Mouse (Mus musculus) thymus, adult 18-20 months (tissue): Measurements from ENCODE around the gene Rassf10.

ENCODE experiments used
- DNase-seq, 2 experiments: peaks; one replicate each; pipeline ENCODE4 v3.0.0; 2022; ENCODE audit warnings: mixed read lengths in 2 of 2

Rassf10 gene

GRCm38 (mm10) chr7:112966382-112966781 is 12.6 kb downstream of the Rassf10 start:
- no peak for DNase-seq

DNA sequence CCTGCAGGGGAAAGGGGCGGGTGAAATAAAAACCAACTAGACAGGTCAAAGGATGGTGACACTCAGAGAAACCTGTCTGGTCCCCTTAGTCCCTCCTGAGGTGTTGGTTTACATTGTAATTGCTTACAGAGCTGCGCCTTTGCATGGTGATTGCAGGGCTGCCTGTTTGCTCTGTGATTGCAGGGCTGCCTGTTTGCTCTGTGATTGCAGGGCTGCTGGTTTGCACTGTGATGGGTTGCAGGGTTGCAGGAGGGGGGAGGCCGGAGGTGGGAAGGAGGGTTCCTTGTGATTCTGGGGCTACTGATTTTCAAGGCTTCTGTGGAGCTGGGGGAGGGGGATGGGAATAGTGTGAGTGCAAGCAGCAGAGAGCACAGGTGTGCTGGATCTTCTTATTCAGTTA is 13.0 kb downstream of the Rassf10 start:
- no peak for DNase-seq

GRCm38 (mm10) chr7:112983316-112983715 is 29.6 kb downstream of the Rassf10 start:
- no peak for DNase-seq

DNA sequence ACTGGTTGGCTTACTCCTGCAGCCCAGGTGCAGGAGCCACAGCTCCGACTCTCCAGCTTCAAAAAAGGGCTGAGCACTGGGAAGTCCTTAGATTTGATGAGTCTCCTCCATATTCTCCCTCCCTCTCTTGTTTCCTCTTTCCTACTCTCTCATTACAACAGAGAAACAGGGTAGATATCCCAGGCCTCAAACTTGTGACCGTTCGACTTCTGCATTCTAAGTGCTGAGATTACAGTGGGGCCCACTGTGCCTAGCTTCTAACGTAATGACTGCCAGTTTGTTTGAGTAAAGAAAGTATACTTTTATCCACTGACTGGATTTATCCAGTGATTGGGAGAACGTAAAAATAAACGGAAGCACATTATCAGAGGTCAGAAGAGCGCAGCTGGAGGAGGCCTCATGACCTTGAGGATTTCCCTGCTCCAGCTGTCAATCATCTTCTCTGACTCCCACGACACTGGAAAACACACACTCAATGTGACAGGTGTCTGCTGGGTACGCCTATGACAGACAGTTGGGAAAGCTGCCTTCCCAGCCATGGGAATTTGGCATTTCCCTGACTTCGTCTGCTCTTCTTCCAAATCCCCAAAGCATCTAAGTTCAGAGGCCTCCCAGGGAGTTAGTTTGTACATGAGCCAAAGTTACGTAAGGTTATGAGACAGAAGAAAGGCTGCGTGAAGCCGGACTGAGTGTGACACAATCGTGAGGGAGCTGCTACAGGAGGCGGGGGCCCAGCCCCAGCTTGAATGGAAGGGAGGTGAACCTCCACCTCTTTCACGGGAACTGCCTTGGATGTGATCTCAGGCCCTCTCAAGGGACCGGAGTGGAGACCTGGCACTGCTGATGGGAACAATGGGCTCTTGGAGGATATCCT is 31.2 kb downstream of the Rassf10 start:
- no peak for DNase-seq

- DNase-seq, result no peak
Measured at GRCm38 (mm10) chr7:112985578-112985949, 31.8 kb downstream of the Rassf10 start.

GRCm38 (mm10) chr7:112992928-112993327 is 39.2 kb downstream of the Rassf10 start:
- no peak for DNase-seq

- DNase-seq, result no peak
Measured at GRCm38 (mm10) chr7:113003565-113004255, 49.9 kb downstream of the Rassf10 start.

DNA sequence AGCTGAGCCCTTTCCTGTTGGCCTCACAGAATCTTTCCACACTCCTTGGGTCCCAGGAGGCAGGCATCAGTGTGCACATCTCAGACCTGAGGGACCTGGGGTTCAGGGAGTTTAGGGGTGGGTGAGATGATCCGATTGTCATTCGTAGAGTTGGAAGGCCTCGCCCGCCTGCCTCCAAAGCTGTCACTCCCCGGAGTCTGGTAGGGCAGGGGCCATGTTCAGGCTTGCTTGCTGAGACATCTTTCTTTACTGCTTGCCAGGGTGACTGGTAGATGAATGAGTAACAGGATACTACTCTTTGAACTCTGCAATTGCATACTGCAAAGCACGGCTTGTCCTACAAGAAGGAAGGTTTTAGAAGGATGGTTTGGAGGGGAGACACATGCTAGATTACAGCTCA is 52.0 kb downstream of the Rassf10 start:
- DNase-seq, result no peak
